Mouse (Mus musculus) thymus, postnatal 10 days (tissue): ENCODE measurements around the gene Senp2.

Experiments
- DNase-seq, 2 experiments: peaks; one replicate each; pipeline ENCODE4 v3.0.0; 2021; ENCODE audit warnings: low spot score in 2 of 2

Gene Senp2

DNA sequence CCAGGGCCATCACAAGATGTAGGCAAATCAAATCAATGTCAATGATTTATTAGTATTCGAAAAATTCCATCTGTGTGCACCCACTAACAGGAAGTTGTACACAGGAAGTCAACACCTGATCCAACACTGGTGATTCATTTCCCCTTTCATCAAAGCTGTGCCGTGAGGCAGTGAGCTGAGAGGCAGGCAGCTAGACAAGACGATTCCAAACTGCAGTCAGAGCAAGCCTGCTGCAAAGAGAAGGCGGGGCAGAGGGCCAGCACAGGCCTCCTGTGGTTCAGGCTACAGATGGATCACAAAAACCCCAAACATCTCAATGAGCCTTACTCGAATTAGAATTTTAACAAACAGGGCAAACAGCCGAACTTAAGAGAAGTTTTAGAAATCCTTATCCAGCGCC is 88.4 kb downstream of the Senp2 start:
- DNase-seq: no peak
